Mouse (Mus musculus) small intestine, adult 2 months (tissue): Measurements from ENCODE around the gene Aff3.

Source experiments
- CTCF ChIP-seq: fragments of 200-500 bp; IDR thresholded peaks from 2 replicates; pipeline ENCODE4 v1.5.1; 2012; ENCODE audit warnings: low read depth, mild to moderate bottlenecking, control low read depth, inconsistent platforms, low read length, moderate library complexity, mixed read lengths; ENCODE audit not compliant: insufficient replicate concordance, insufficient read length; ENCODE audit errors: extremely low read depth
- POLR2A ChIP-seq: fragments of 200-500 bp; IDR thresholded peaks from 2 replicates; pipeline ENCODE4 v1.6.1; 2012; ENCODE audit warnings: low read depth, mild to moderate bottlenecking, control low read depth, inconsistent platforms, low read length, moderate library complexity

GRCm38 (mm10) chr1:38320971-38321305 is 343.8 kb downstream of the Aff3 start:
- TF ChIP-seq CTCF (no peak), POLR2A (no peak)
